Mouse (Mus musculus) midbrain, embryonic 13.5 days (tissue): ENCODE results near the gene Yaf2. TPM values are rescaled to one million over a fixed set of nuclear protein-coding genes. Genes with fewer than 3 reads are reported as not detected.

Experiments used
- ATAC-seq: fragments of 200-750 bp; cut with Nextera tagmentation; 2 replicates; pipeline ENCODE4 v1.8.0; 2017; ENCODE audit warnings: mild to moderate bottlenecking, moderate TSS enrichment, moderate library complexity
- H3K27ac ChIP-seq: fragments of 300-500 bp; sonication (generic); 2 replicates; pipeline ENCODE4 v1.5.1; 2015; ENCODE audit warnings: inconsistent platforms, mild to moderate bottlenecking, moderate library complexity
- H3K27me3 ChIP-seq: fragments of 300-500 bp; sonication (generic); 2 replicates; pipeline ENCODE4 v1.6.1; 2015; ENCODE audit warnings: mild to moderate bottlenecking, inconsistent platforms
- H3K36me3 ChIP-seq: fragments of 300-500 bp; sonication (generic); 2 replicates; pipeline ENCODE4 v1.6.1; 2015; ENCODE audit warnings: mild to moderate bottlenecking, inconsistent platforms
- H3K4me1 ChIP-seq: fragments of 300-500 bp; sonication (generic); replicated peaks from 2 replicates; pipeline ENCODE4 v1.6.1; 2015; ENCODE audit warnings: inconsistent platforms
- H3K4me2 ChIP-seq: fragments of 300-500 bp; sonication (generic); replicated peaks from 2 replicates; pipeline ENCODE4 v1.6.1; 2015; ENCODE audit warnings: moderate library complexity, mild to moderate bottlenecking, inconsistent platforms
- H3K4me3 ChIP-seq: fragments of 300-500 bp; sonication (generic); replicated peaks from 2 replicates; pipeline ENCODE4 v1.5.1; 2015; ENCODE audit warnings: mild to moderate bottlenecking, inconsistent platforms
- H3K9ac ChIP-seq: fragments of 300-500 bp; sonication (generic); replicated peaks from 2 replicates; pipeline ENCODE4 v1.6.1; 2015; ENCODE audit warnings: mild to moderate bottlenecking, inconsistent platforms
- H3K9me3 ChIP-seq: fragments of 300-500 bp; sonication (generic); 2 replicates; pipeline ENCODE4 v1.6.1; 2016; ENCODE audit warnings: mild to moderate bottlenecking, inconsistent platforms
- WGBS: fragments of 180-500 bp; shearing (Covaris S2); methylation state at CpG from one replicate; pipeline ENCODE4 v1.1.7; 2015; 5-methylcytosine and 5-hydroxymethylcytosine counted together
- polyA plus RNA-seq: library from polyadenylated mRNA; unstranded; fragments of >200 nt; fragmentation: Nextera tagmentation; extraction: Ambion mirVana; gene quantifications from 2 replicates; pipeline ENCODE4 v1.2.1, GENCODE M21; 2015

Gene Yaf2
- polyA plus RNA-seq, 1 experiment from 2014 or later: 97.4 TPM

DNA sequence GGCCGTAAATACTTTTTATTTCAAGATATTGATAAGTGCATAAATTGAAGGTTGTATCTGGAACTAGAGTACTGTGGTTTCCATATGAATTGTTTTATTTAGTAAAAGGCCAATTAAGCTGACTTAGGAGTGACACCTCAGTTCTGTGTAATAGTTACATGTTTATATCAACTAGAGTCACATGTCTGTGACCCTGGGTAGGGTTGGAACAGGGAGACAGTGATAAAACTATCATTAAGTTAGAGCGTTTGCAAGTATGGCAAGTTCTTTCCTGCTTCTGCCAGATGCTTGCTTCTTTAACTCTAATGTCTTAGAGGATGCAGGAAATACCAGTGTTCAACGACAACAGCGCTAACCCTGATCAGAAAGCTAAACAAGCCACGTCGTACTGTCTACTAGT is 52.4 kb downstream of the Yaf2 start:
- no peak overlapping the region for H3K27ac ChIP-seq
- WGBS: 95% methylated on average over 6 of the region's 6 CpGs
- H3K36me3 ChIP-seq: peaks cover 18% of the 10 kb centered on the region
- H3K4me1 ChIP-seq: no peaks in the 10 kb centered on the region
- no peak overlapping the region for H3K9ac ChIP-seq
- no peak overlapping the region for H3K4me2 ChIP-seq
- no peaks in the 10 kb centered on the region for H3K9me3 ChIP-seq
- no peak overlapping the region for H3K4me3 ChIP-seq
- no peak for ATAC-seq
- no peaks in the 10 kb centered on the region for H3K27me3 ChIP-seq

DNA sequence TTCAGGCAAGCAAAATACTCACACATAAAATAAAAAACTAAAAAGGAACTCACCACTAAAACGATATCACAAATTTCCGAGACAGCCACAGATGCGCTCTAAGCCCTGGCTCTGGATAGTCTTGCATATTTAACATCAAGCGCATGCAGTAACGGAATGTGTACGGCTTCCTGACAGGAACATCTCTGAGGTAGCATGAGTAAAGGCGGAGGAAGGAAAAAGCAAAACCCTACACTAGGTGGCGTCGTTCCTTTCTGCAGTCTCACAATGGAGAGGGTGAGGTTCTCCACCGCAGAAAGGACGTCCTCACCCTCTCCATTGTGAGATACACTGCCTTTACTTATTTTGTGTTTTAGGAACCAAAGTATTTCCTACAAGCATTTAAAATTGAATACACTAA is 53.4 kb downstream of the Yaf2 start:
- 67% methylated on average over 11 of the region's 11 CpGs for WGBS
- Histone ChIP-seq H3K36me3 (peaks cover 18% of the 10 kb centered on the region), H3K4me2 (no peak overlapping the region), H3K4me3 (no peak overlapping the region), H3K9me3 (no peaks in the 10 kb centered on the region), H3K27ac (no peak overlapping the region), H3K4me1 (no peaks in the 10 kb centered on the region), H3K27me3 (no peaks in the 10 kb centered on the region), H3K9ac (no peak overlapping the region)
- ATAC-seq: no peak

DNA sequence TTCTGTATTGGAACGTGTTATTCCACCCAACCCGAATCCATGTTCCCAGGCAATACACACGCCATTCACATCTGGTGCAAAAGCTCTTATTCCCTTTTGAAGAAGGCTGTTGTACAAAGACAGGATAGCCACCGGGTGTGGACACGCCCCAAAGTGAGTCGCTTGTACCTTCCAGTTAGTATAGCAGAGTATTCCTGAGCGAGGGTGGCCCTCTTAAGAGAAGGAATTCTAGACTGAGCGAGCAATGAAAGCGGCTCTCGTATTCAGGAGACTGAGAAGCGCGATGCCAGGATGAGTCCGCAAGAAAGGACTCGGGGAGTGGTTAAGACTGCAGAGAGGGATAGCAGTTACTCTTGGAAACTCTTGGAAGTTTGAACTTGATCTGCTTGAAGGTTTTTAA is 60.5 kb downstream of the Yaf2 start:
- no peak for ATAC-seq
- Histone ChIP-seq H3K36me3 (peaks cover 3% of the 10 kb centered on the region; the same call in 1 of the 2 replicates), H3K9me3 (no peaks in the 10 kb centered on the region), H3K4me2 (peak overlapping the region; percentile 90), H3K27ac (0 out of 2 replicates have a peak overlapping the region, but pooled peaks have one; percentile 90), H3K9ac (peak overlapping the region; percentile 68), H3K27me3 (no peaks in the 10 kb centered on the region), H3K4me1 (peaks cover 32% of the 10 kb centered on the region), H3K4me3 (peak overlapping the region; percentile 78)
- WGBS: 3% methylated on average over 14 of the region's 14 CpGs

DNA sequence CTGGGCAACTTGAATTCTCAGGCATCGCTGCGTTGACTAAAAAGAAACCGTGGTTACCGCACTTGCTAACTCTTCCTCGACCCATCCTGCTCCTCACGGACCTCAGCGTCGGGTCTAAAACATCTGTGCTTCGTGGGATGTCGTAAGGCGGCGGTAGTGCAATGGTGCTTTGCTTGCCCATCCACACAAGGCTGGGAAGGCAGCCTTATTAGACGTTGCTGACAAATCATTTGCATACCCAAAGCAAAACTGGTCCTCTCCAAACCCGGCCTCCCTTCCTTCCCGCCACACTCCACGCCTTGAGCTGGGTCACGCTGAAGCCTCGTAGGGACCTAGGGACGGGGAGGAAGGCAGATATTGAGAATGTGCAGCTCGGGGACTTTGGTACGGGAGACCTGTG is 61.1 kb downstream of the Yaf2 start:
- H3K4me1 ChIP-seq: peaks cover 33% of the 10 kb centered on the region
- H3K4me3 ChIP-seq: peak overlapping the region; percentile 78
- H3K4me2 ChIP-seq: peak overlapping the region; percentile 90
- 0% methylated on average over 20 of the region's 21 CpGs for WGBS
- no peaks in the 10 kb centered on the region for H3K9me3 ChIP-seq
- peak; percentile 76 for ATAC-seq
- no peaks in the 10 kb centered on the region for H3K36me3 ChIP-seq
- H3K27ac ChIP-seq: peak overlapping the region; percentile 90
- peak overlapping the region; percentile 68 for H3K9ac ChIP-seq
- no peaks in the 10 kb centered on the region for H3K27me3 ChIP-seq

DNA sequence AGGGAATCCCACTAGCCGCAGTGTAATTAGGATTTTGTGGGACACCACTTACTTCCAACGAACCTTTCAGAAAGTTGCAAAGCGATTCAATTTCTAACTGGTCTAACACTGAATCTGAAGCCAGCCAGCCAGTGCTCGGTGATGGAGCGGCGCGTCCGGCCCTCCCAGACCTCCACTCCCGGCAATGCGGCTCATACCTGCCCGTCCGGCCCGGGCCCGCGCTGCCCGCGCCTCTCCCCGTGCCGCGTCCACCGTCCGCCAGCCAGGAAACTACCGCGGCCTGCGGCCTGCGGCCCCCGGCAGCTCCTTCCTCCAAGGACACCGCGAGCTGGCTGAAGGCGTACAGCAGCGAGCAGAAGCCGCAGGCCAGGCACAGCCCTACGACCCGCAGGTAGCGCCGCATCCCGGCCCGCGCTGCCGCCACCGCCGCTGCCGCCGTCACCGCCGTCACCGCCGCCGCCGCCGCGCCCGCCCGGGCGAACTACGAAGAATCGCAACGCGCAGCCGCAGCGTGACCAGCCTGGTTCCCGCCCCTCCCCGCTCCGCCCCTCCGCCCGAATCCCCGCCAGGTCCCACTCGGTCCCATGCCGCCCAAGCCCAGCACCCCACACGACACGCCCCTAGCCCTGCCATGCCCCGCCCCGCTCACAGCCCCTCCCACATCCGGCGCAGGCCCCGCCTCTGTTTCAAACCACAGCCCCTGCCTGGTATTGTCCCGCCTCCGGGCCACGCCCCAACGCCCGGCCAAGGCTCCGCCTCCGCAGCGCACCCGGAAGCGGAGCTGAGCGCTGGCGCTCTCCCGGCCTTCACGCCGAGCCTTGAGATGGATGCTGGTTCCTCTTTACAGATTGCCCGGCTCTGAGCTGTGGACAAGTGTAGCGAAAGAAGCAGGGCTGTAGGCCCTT is 61.8 kb downstream of the Yaf2 start, which contains the start of gene Gxylt1:
Gene Gxylt1, minus strand, starts transcription at position 501 of the 905 bp plus-strand sequence.
- WGBS: under 1% methylated on average over 90 of the region's 93 CpGs
- Histone ChIP-seq H3K27ac (peak within 1 kb of the TSS; percentile 90), H3K9me3 (no peaks in the 10 kb centered on the region), H3K9ac (peak within 1 kb of the TSS; percentile 82), H3K4me1 (peaks cover 37% of the 10 kb centered on the region), H3K36me3 (peaks cover 4% of the 10 kb centered on the region; the same call in 1 of the 2 replicates), H3K27me3 (no peaks in the 10 kb centered on the region), H3K4me3 (peak within 1 kb of the TSS; percentile 78), H3K4me2 (peak within 1 kb of the TSS; percentile 90)
- peak; percentile 97 for ATAC-seq

DNA sequence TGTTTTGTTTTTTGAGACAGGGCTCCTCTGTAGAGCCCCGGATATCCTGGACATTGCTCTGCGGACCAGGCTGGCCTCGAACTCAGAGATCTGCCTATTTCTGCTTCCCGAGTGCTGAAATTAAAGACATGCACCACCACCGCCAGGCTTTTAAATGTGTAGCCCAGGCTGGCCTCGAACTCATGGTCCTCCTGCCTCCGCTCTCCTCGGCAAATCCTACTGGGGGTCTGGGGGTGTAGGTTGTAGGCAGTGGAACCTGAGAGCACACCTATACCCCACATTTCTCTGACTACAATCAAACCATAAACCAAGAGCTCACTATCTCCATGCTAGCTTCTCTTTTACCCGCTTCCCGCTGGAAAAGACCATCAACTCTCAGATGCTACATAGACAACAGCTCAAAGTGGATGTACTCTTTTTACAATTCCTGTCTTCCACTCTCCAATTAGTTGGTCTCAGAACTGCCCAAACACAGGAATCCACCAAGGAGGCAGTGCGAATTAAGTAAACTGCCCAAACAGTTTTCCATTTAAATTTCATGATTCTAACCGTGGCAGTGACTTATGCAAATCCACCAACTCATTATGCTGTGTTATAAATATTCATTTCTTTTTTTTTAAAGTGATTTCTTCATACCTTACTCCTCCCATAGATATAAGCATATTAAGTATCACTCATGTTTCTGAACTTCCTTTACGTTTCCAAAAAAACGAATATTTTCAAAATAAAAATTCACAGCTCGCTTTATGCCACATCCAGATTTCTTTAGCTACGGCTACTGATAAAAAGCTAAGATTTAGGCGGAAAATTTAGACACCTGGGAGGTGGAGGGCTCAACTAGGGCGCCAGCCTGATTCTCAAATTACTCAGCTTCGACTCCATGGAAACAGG is 62.7 kb downstream of the Yaf2 start:
- Histone ChIP-seq H3K36me3 (peaks cover 8% of the 10 kb centered on the region; the same call in 1 of the 2 replicates), H3K27ac (peak overlapping the region; percentile 90), H3K4me3 (peak overlapping the region; percentile 78), H3K27me3 (no peaks in the 10 kb centered on the region), H3K9me3 (no peaks in the 10 kb centered on the region), H3K9ac (peak overlapping the region; percentile 82), H3K4me1 (peaks cover 37% of the 10 kb centered on the region), H3K4me2 (peak overlapping the region; percentile 90)
- WGBS: 43% methylated on average over 19 of the region's 19 CpGs
- no peak for ATAC-seq

DNA sequence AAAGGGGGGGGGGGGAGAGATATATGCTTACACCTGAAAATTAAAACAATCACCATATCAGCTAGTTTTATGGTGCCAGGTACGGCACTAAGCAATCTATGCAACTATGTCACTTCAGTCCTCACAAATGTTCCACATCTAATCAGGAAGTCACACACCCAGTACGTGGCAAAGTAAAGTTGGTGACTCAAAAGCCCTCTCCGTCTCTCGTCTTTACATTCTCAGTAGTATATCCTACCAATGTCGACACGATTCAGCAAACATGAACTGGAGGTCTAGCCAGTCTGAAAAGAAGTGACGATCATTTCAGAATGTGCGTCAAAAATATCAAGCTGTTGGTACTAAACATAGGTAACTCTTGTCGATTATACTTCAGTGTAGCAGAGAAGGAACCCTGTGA is 63.8 kb downstream of the Yaf2 start:
- peaks cover 8% of the 10 kb centered on the region; the same call in 1 of the 2 replicates for H3K36me3 ChIP-seq
- H3K4me3 ChIP-seq: no peak overlapping the region
- H3K4me1 ChIP-seq: peaks cover 37% of the 10 kb centered on the region
- H3K4me2 ChIP-seq: 0 out of 2 replicates have a peak overlapping the region, but pooled peaks have one; percentile 19
- no peak overlapping the region for H3K27ac ChIP-seq
- no peaks in the 10 kb centered on the region for H3K9me3 ChIP-seq
- no peak overlapping the region for H3K9ac ChIP-seq
- no peaks in the 10 kb centered on the region for H3K27me3 ChIP-seq
- ATAC-seq: no peak
- 93% methylated on average over 9 of the region's 9 CpGs for WGBS

DNA sequence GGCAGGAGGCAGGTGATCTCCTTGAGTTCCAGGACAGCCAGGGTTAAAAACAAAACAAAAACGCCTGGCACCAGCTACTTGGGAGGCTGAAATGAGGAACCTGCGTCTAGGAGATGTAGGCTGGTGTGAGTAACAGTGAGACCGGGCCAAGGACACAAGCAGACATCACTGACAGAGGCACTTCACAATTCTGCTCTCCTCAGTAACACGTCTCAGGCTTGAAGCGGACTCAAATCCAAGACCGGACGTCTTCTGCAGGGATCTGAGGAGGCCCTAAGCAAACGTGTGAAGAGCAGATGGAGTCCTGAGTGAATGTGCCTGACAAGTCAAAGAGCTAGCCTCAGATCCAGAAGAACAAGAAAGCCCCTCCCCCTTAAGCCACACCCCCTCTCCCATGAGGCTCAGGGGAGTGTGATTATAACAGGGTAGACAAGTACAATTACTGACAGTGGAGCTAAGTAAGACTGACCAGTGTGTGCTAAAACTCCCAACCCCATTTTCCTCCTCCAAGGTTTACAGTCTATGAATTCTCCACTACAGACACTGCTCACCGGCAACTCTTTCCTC is 66.4 kb downstream of the Yaf2 start:
- Histone ChIP-seq H3K4me3 (no peak overlapping the region), H3K4me1 (peaks cover 34% of the 10 kb centered on the region), H3K27ac (no peak overlapping the region), H3K4me2 (no peak overlapping the region), H3K36me3 (peaks cover 8% of the 10 kb centered on the region; the same call in 1 of the 2 replicates), H3K27me3 (no peaks in the 10 kb centered on the region), H3K9ac (no peak overlapping the region), H3K9me3 (no peaks in the 10 kb centered on the region)
- ATAC-seq: no peak
- WGBS: 86% methylated on average over 9 of the region's 9 CpGs

DNA sequence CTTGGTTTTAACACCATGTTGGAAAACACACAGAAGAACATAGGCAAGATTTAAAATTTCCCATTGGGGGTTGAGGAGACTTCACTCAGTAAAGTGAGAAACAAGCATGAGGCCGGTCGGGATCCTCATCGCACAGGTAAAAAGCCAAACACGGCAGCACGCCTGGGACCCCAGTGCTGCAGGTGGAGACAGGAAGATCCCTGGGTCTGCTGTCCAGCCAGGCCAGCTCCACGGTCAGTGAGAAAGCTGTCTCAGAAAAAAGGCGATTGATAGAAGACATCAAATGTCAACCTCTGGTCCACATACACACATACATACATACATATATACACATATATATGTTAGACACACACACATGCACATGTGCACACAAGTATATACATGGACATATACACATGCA is 67.2 kb downstream of the Yaf2 start:
- peaks cover 8% of the 10 kb centered on the region; the same call in 1 of the 2 replicates for H3K36me3 ChIP-seq
- no peak overlapping the region for H3K9ac ChIP-seq
- 97% methylated on average over 7 of the region's 7 CpGs for WGBS
- no peak overlapping the region for H3K27ac ChIP-seq
- no peaks in the 10 kb centered on the region for H3K9me3 ChIP-seq
- peaks cover 34% of the 10 kb centered on the region for H3K4me1 ChIP-seq
- no peaks in the 10 kb centered on the region for H3K27me3 ChIP-seq
- H3K4me2 ChIP-seq: no peak overlapping the region
- no peak for ATAC-seq
- no peak overlapping the region for H3K4me3 ChIP-seq

DNA sequence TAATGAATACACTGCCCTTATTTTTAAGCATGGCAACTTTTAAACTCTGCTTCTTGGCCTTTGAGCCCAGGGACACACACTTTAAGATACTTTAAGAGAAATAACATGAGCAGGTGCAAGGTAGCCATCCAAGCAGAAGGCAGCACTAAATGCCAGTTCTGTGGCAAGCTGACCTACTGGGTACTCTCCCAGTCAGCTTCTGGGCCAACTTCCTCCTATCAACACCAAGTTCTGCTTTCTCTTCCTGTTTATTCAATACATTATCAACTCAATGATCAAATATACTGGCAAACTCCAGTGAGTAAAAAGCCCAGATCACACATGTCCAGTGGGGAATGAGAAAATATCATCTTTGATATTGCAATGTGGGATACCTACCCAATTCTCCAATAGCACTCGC is 68.7 kb downstream of the Yaf2 start:
- H3K36me3 ChIP-seq: peaks cover 8% of the 10 kb centered on the region; the same call in 1 of the 2 replicates
- peaks cover 22% of the 10 kb centered on the region for H3K4me1 ChIP-seq
- no peak overlapping the region for H3K4me2 ChIP-seq
- no peak overlapping the region for H3K27ac ChIP-seq
- H3K9me3 ChIP-seq: no peaks in the 10 kb centered on the region
- H3K27me3 ChIP-seq: no peaks in the 10 kb centered on the region
- no peak overlapping the region for H3K4me3 ChIP-seq
- 93% methylated on average over 1 of the region's 1 CpGs for WGBS
- ATAC-seq: no peak
- H3K9ac ChIP-seq: no peak overlapping the region

DNA sequence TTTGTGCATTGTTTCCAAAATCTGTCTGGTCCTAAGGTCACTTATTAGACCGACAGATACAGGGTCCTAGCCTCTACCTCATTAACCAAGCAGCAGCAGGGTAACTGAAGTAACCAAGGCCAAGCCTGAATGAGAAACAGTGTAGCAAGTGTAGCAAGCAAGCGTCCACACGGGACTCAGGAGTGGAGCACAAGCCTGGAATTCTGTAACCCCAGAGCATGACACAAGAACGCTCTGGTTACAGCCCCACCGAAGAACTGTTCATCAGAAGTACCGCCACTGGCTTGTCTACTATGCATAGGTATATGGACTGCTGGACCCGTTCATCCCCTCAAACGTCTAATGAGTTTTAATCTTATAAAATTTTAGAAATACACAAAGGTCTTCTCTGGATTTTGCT is 69.3 kb downstream of the Yaf2 start:
- H3K36me3 ChIP-seq: peaks cover 8% of the 10 kb centered on the region; the same call in 1 of the 2 replicates
- no peak overlapping the region for H3K4me2 ChIP-seq
- H3K4me1 ChIP-seq: peaks cover 17% of the 10 kb centered on the region; the same call in 1 of the 2 replicates
- H3K27ac ChIP-seq: no peak overlapping the region
- no peaks in the 10 kb centered on the region for H3K27me3 ChIP-seq
- no peak for ATAC-seq
- no peaks in the 10 kb centered on the region for H3K9me3 ChIP-seq
- no peak overlapping the region for H3K9ac ChIP-seq
- no peak overlapping the region for H3K4me3 ChIP-seq
- 83% methylated on average over 8 of the region's 8 CpGs for WGBS
